Mouse (Mus musculus) kidney, embryonic 14.5 days (tissue): ENCODE data around the gene Cbx8. TPM values are rescaled to one million over a fixed set of nuclear protein-coding genes. Genes with fewer than 3 reads are reported as not detected.

Source experiments
- ATAC-seq: fragments of 200-750 bp; cut with Nextera tagmentation; 2 replicates; pipeline ENCODE4 v1.8.0; 2017; ENCODE audit warnings: moderate number of reproducible peaks, mild to moderate bottlenecking, moderate TSS enrichment, moderate library complexity; ENCODE audit not compliant: low FRiP score, low TSS enrichment
- H3K27ac ChIP-seq: fragments of 300-500 bp; sonication (generic); 2 replicates; pipeline ENCODE4 v1.5.1; 2014; ENCODE audit warnings: low read depth, mild to moderate bottlenecking, low read length, moderate library complexity, mixed read lengths
- H3K27me3 ChIP-seq: fragments of 300-500 bp; sonication (generic); 2 replicates; pipeline ENCODE4 v1.6.1; 2014; ENCODE audit warnings: mild to moderate bottlenecking, low read length; ENCODE audit not compliant: control insufficient read depth, insufficient read depth
- H3K36me3 ChIP-seq: fragments of 300-500 bp; sonication (generic); 2 replicates; pipeline ENCODE4 v1.6.1; 2014; ENCODE audit warnings: low read length, mixed read lengths; ENCODE audit not compliant: control insufficient read depth, insufficient read depth
- H3K4me1 ChIP-seq: fragments of 300-500 bp; sonication (generic); 2 replicates; pipeline ENCODE4 v1.6.1; 2014; ENCODE audit warnings: low read length, mixed read lengths; ENCODE audit not compliant: control insufficient read depth, insufficient read depth
- H3K4me2 ChIP-seq: fragments of 300-500 bp; sonication (generic); replicated peaks from 2 replicates; pipeline ENCODE4 v1.6.1; 2014; ENCODE audit warnings: low read depth, mild to moderate bottlenecking, low read length
- H3K4me3 ChIP-seq: fragments of 300-500 bp; sonication (generic); 2 replicates; pipeline ENCODE4 v1.5.1; 2014; ENCODE audit warnings: mild to moderate bottlenecking, low read length
- H3K9ac ChIP-seq: fragments of 300-500 bp; sonication (generic); 2 replicates; pipeline ENCODE4 v1.6.1; 2014; ENCODE audit warnings: low read depth, mild to moderate bottlenecking, low read length, moderate library complexity
- H3K9me3 ChIP-seq: fragments of 300-500 bp; sonication (generic); 2 replicates; pipeline ENCODE4 v1.6.1; 2016; ENCODE audit warnings: low read length; ENCODE audit not compliant: control insufficient read depth
- WGBS: fragments of 180-500 bp; shearing (Covaris S2); extraction: QIAGEN DNeasy Blood & Tissue Kit; methylation state at CpG from one replicate; pipeline ENCODE4 v1.1.7; 2014; 5-methylcytosine and 5-hydroxymethylcytosine counted together
- polyA plus RNA-seq: library from polyadenylated mRNA; unstranded; fragments of >200 nt; fragmentation: Nextera tagmentation; extraction: Ambion mirVana; gene quantifications from 2 replicates; pipeline ENCODE4 v1.2.1, GENCODE M21; 2014

Cbx8 gene
- polyA plus RNA-seq, 1 experiment from 2014 or later, result 7.8 TPM

DNA sequence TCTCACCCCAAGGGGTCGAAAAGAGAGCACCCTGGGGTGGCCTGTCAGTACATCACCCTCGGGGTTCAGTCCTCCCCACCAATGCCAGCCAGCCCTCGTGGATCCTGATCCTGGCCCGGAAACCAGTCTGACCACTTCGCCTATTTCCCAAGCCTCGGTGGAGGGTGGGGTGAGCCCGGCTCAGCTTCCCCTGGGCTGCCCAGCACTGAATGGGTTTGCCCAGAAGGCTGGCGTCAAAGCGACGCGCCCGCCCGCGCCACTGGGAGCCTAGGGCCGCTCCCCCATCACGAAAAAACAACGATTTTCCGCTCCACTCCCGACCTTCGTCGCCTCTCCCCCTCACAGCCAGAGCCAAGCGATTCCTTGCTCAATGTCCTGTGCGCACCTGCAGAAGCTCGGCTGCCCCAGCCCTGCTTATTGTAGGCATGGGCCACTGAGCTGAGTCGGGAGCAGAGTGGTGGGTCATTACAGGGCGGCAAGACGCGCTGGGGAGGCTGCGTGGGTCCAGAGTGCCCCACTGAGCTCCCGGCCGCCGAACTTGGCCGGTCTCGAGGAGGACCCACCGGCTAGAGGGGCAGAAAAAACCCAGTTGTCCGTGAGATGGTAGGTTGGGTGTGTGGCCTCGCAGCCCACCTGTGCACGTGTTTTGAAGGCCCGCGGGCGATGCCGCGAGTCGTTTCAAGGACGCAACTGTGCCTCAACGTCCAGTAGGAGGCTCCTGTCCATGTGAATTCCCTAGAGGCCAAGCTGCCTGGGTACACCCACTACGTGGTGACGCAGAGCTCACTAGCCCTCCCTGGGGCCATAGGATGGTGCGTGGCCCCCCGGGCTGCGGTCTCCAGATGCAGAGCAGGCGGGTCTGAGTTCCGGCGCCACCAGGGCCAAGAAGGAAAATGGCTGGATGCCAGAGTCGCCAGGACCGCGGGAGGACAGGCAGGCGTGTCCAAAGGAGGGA lies 17.5 kb upstream of the Cbx8 start:
- Histone ChIP-seq H3K4me1 (peaks cover 22% of the 10 kb centered on the region; the same call in 1 of the 2 replicates), H3K27me3 (peaks cover 77% of the 10 kb centered on the region), H3K9ac (no peak overlapping the region), H3K4me3 (peak overlapping the region; percentile 23), H3K36me3 (no peaks in the 10 kb centered on the region), H3K4me2 (peak overlapping the region; percentile 36), H3K27ac (no peak overlapping the region), H3K9me3 (no peaks in the 10 kb centered on the region)
- ATAC-seq, result 0 out of 2 replicates have a peak, but pooled peaks have one; percentile 30
- 2% methylated on average over 58 of the region's 58 CpGs for WGBS

DNA sequence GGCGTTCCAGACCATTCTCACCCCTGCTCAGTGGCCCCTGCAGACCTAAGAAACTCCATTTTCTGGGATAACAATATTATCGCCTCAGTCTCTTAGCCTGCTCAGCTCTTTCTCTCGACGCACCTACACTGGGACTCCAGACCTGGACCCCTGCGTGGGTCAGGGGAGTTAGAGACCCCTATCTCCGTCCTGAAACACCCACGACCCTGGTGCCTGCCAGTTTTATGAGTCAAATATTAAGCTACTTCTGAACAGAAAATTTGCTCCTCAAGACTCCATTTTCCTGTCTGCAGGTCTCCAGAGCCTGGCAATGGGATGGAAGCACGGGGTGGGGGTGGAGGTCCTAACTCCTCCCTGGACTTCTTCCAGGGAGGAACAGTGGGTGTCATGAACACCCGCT lies 16.5 kb upstream of the Cbx8 start:
- 3% methylated on average over 9 of the region's 9 CpGs for WGBS
- H3K27ac ChIP-seq, result no peak overlapping the region
- no peak for ATAC-seq
- H3K9ac ChIP-seq, result peak overlapping the region; percentile 68; the same call in 1 of the 2 replicates
- H3K4me2 ChIP-seq, result peak overlapping the region; percentile 82
- no peaks in the 10 kb centered on the region for H3K9me3 ChIP-seq
- no peaks in the 10 kb centered on the region for H3K36me3 ChIP-seq
- H3K27me3 ChIP-seq, result peaks cover 83% of the 10 kb centered on the region
- H3K4me3 ChIP-seq, result peak overlapping the region; percentile 49
- H3K4me1 ChIP-seq, result peaks cover 31% of the 10 kb centered on the region; the same call in 1 of the 2 replicates

DNA sequence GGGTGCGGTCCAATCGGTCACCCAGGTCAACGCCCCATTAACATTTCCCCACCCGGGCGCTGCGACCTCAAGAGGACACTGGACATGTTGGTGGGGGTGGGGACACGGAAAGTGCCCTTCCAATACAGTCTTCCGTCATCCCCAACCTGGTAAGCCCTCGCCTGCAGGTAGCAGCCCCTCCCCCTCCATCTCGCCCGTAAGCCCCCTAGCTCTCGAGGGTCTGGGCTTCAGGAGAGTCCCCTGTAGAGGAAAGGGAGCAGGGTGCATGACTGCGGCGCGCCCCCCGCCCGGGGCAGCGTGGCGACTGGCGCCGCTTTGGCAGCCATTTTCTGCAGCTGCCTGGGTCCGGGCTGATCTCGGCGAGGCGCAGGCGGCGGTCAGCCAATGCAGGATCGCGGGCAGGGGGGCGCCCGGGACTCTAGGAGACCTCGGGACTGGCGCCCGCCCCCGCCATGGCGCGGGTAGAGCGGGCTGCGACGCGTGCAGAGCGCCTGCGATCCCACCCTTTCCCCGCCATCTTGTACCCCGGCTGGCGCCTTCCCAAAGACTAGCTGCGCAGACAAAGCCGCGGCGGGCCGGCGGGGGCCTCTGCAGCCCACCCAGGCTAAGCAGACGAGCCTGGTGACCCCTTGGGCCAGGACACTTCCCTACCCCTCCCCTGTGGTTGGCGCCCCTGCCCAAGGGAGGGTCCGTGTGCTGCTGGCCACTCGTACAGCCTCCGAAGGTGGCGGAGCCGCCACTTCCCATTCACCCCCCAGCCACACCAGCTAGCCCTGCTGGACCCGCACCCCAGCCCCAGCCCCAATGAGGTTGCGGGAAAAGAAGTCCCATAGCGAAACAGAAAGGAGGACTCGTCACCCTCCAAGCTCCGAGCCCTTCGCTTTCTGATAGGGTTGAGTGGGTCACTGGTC lies 15.8 kb upstream of the Cbx8 start:
- Histone ChIP-seq H3K27me3 (peaks cover 85% of the 10 kb centered on the region), H3K36me3 (no peaks in the 10 kb centered on the region), H3K4me2 (peak overlapping the region; percentile 82), H3K9me3 (no peaks in the 10 kb centered on the region), H3K4me3 (peak overlapping the region; percentile 49), H3K9ac (peak overlapping the region; percentile 68), H3K4me1 (peaks cover 31% of the 10 kb centered on the region; the same call in 1 of the 2 replicates), H3K27ac (no peak overlapping the region)
- WGBS, result under 1% methylated on average over 64 of the region's 65 CpGs
- peak; percentile 8; the same call in 1 of the 2 replicates for ATAC-seq

DNA sequence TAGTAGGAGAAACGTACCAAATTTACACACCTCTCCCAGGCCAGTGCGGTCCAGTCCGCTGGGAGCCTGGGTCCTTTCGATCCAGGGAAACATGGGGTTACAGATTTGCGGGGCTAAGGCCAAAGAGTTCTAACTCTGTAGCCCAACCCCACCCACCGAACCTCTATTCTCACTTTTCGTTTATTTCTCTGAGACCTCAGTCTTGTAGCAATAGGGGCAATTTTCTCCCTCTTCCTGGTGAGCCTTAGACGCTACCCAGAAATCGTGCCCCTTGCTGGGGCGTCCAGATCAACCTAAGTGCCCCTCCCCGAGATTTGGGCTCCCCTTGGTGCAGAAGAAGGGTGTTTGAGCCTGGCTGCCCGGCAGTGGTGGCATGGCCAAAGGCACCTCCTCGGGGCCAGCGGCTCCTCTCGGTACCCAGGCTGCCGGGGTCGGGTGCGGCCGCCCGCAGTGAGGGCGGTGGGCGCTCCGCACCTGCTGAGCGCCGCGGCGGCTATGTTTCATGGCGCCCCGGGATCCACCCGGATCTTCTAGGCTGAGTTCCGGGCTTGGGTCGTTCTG lies 14.9 kb upstream of the Cbx8 start:
- Histone ChIP-seq H3K9me3 (no peaks in the 10 kb centered on the region), H3K4me1 (peaks cover 31% of the 10 kb centered on the region; the same call in 1 of the 2 replicates), H3K9ac (no peak overlapping the region), H3K4me2 (peak overlapping the region; percentile 82), H3K27me3 (peaks cover 87% of the 10 kb centered on the region), H3K36me3 (no peaks in the 10 kb centered on the region), H3K27ac (no peak overlapping the region), H3K4me3 (peak overlapping the region; percentile 49)
- ATAC-seq, result no peak
- WGBS, result 2% methylated on average over 32 of the region's 32 CpGs

DNA sequence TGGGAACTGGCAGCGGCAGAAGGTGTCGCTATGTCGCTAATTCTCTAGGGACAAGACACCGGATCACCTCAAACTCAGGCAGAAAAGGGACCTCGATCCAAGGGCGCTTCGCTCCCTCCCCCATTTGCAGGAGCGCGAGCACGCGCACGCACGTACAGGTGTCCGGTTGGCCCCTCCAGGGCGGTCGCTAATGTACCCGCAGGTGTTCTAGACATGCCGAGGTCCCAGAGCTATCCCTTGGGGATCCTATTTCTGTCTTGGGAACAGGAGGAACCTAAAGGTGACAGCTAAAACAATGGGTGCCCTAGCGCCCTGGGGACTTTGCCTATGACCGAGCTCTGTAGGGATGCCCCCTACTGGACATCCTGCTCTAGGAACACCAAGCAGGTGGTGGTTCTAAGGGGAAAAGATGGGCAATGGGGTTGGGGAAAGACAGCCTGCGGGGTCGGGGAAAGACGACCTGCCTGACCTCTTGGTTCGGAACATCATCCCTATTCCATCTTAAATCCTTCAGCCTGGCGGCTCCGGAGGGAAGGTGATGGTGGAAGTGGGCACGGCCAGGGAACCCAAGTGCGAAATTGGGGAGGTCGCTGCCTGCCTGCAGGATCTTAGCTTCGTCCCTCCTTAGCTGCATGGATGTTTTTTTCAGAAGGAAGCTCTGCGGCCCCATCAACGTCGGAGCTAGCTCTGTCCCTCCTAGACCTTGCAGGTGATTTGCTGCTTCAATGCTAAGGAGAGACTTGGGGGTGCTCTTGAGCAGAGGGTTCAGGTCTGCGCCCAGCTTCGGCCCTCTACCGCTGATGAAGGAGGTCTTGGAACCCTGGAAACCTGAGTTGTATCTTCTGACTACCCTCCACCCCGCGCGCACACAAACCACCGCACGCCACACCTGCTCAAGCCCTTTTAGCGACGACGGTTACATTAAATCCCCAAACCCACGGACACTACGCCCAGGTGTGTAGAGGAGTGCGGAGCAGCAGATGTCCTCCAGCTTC lies 13.9 kb upstream of the Cbx8 start:
- Histone ChIP-seq H3K4me2 (peak overlapping the region; percentile 70; the same call in 1 of the 2 replicates), H3K4me1 (peaks cover 31% of the 10 kb centered on the region; the same call in 1 of the 2 replicates), H3K27ac (no peak overlapping the region), H3K36me3 (no peaks in the 10 kb centered on the region), H3K4me3 (peak overlapping the region; percentile 34), H3K27me3 (peaks cover 87% of the 10 kb centered on the region), H3K9me3 (no peaks in the 10 kb centered on the region), H3K9ac (no peak overlapping the region)
- WGBS, result 2% methylated on average over 47 of the region's 47 CpGs
- no peak for ATAC-seq

DNA sequence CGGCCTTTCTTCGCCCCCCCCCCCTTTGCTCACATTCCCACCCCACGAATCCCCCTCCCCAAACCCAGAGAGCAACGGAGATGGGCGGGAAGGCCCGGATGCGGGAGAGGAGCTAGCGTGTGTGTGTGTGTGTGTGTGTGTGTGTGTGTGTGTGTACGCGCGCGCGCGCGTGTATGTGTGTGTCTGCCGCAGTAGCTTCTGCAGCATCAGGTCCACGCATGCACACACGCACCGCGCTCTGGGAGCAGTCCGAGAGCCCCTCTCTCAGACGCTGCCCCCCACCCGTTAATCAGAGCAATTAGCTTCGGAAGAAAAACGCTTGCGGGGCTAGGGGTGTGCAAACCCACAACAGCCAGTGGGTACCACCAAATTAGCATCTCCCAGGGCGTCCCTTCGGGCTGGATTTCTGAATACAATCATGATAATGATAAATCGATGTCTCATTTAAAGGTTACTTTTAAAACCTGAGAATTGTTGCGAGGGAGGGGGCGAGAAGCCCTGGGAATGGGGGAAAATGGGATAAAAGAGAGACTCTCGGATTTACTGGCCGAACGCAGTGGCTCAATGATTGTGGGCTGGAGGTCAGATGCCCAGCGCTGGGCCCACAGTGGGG lies 13.1 kb upstream of the Cbx8 start:
- H3K27me3 ChIP-seq, result peaks cover 87% of the 10 kb centered on the region
- no peak overlapping the region for H3K27ac ChIP-seq
- no peaks in the 10 kb centered on the region for H3K36me3 ChIP-seq
- H3K4me1 ChIP-seq, result peaks cover 30% of the 10 kb centered on the region; the same call in 1 of the 2 replicates
- ATAC-seq, result no peak
- no peak overlapping the region for H3K9ac ChIP-seq
- peak overlapping the region; percentile 70 for H3K4me2 ChIP-seq
- H3K4me3 ChIP-seq, result peak overlapping the region; percentile 34
- H3K9me3 ChIP-seq, result no peaks in the 10 kb centered on the region
- under 1% methylated on average over 33 of the region's 35 CpGs for WGBS

DNA sequence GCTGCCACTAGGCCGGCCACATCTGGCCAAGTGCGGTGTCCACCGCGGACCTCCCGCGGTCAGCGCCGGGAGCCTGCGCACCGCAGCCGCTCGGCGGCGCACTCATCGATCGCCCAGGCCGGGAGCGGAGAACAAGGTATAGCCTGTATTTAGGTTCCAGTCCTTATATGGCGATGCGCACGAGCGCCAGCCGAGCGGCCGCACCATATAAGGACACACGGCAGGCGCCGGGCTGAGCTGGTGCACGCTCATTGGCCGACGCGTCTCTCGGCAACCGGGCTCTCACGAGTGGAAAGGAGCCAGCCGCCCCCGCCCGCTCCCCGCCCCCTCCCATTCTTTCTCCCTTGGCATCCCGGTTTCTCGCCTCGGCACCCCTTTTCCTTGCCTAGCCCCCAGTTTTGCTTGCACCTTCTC lies 12.5 kb upstream of the Cbx8 start:
- ATAC-seq, result peak; percentile 84
- no peaks in the 10 kb centered on the region for H3K36me3 ChIP-seq
- peak overlapping the region; percentile 70 for H3K4me2 ChIP-seq
- no peaks in the 10 kb centered on the region for H3K9me3 ChIP-seq
- H3K4me3 ChIP-seq, result peak overlapping the region; percentile 34
- under 1% methylated on average over 38 of the region's 42 CpGs for WGBS
- H3K27ac ChIP-seq, result peak overlapping the region; percentile 21; the same call in 1 of the 2 replicates
- H3K4me1 ChIP-seq, result peaks cover 24% of the 10 kb centered on the region; the same call in 1 of the 2 replicates
- H3K9ac ChIP-seq, result 0 out of 2 replicates have a peak overlapping the region, but pooled peaks have one; percentile 14
- peaks cover 87% of the 10 kb centered on the region for H3K27me3 ChIP-seq
